Mouse (Mus musculus): Measurements from ENCODE around the gene Trpc1.

DNA sequence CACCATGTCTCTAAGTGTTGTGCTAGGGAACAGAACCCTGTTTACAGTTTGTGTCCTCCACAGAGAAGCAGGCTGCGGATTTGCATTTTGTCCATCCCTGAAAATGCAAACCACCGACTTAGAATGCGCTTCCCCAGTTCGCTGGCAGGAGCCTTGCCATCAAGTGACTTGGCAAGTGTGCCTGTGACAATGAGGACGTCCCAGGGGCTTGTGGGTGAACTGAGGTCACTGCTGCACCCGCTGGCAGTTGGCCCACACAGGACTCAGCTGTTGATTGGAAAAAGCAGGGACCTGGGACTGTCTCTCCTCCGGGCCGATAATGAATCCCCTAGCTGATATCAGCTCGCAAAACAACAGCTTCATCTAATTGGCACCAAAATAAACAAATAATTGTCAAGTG lies 82.3 kb downstream of the Trpc1 start:
- no peak for TF ChIP-seq TAL1 (IDR thresholded peaks at IDR 0.05; ENCODE audit: low read length)
- TF ChIP-seq GATA1 (IDR thresholded peaks at IDR 0.05; ENCODE audit: low read length): no peak
